Mouse (Mus musculus): ENCODE measurements at regions not wholly inside any gene's neighbourhood (a gene's known extent, or its start where the extent isn't known, plus 50 kb on each side); places are given as distances from the start of the nearest gene placed in this dataset.

DNA sequence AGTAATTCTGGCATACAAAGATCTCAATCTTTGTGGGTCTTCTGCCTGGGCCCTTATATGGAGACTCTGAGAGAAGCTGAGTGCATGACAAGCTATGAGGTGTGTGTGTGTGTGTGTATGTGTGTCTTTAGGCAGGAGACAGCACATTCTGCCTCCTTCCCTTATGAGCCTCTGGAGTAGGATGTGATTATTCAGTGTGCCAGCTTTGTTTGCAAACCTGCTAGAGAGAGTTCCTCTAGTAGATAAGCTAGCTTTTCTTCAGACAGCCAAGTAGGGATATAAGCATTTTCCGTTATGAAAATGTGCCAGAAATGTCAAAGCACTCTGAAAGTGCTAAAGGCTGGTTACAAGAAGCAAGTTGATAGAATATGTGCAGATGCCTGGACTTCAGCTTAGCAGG, 270.9 kb upstream of the Mmadhc start:
- Histone ChIP-seq H3K4me2 (ENCODE audit: low read length) (no peak overlapping the region), H3K27me3 (replicated peaks; ENCODE audit: control insufficient read depth, insufficient read depth, low read length) (no peaks in the 10 kb centered on the region), H3K4me1 (replicated peaks; ENCODE audit: control insufficient read depth, insufficient read depth, low read length) (peaks cover 12% of the 10 kb centered on the region), H3K36me3 (ENCODE audit: control insufficient read depth, insufficient read depth) (no peaks in the 10 kb centered on the region), H3K4me3 (replicated peaks; ENCODE audit: low read length) (no peak overlapping the region), H3K9ac (replicated peaks; ENCODE audit: low read depth, low read length) (no peak overlapping the region), H3K27ac (ENCODE audit: low read length) (no peak overlapping the region), H3K9me3 (ENCODE audit: control insufficient read depth, low read length) (no peaks in the 10 kb centered on the region)
- no peak for ATAC-seq
- WGBS, result 65% methylated on average over 1 of the region's 1 CpGs

DNA sequence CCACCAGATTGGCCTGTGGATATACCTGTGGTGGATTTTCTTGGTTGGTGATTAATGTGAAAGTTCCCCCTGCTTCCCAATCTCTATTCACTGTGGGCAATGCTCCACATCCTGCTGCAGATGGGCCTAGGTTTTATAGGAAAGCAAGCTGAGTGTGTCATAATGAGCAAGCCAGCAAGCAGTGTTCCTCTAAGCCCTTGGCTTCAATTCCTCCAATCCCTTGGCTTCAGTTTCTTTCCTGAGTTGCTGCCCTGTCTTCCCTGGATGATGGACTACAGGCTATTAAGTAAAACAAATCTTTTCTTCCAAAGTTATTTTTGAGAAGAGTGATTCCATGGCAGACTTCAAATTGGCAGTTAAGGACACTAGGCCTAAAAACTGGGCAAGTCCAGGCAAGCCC, 257.4 kb upstream of the Mmadhc start:
- Histone ChIP-seq H3K27ac (ENCODE audit: low read length) (no peak overlapping the region), H3K4me2 (ENCODE audit: low read length) (no peak overlapping the region), H3K4me3 (replicated peaks; ENCODE audit: low read length) (no peak overlapping the region), H3K36me3 (ENCODE audit: control insufficient read depth, insufficient read depth) (no peaks in the 10 kb centered on the region), H3K9ac (replicated peaks; ENCODE audit: low read depth, low read length) (no peak overlapping the region), H3K4me1 (replicated peaks; ENCODE audit: control insufficient read depth, insufficient read depth, low read length) (no peaks in the 10 kb centered on the region), H3K9me3 (ENCODE audit: control insufficient read depth, low read length) (no peaks in the 10 kb centered on the region), H3K27me3 (replicated peaks; ENCODE audit: control insufficient read depth, insufficient read depth, low read length) (no peaks in the 10 kb centered on the region)
- ATAC-seq, result no peak

DNA sequence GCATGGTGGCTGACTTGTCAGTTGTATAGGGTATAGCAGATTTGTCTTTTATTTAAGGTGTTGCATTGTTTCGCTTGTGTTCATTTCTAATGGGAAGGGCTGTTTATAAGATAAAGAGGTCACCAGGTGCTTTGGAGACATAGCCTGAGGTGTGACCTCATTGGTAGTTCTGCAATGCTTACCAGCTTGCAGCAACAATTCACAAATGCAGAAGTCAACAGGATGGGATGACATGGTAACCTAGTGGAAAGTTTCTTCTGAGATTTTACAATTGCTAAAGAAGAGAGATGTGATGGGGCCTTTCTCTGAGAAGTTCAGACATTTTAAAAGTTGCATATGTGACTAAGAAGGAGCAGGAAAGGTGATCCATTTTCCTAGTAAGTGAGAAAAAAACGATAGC, 255.8 kb upstream of the Mmadhc start:
- Histone ChIP-seq H3K4me1 (replicated peaks; ENCODE audit: control insufficient read depth, insufficient read depth, low read length) (no peaks in the 10 kb centered on the region), H3K36me3 (ENCODE audit: control insufficient read depth, insufficient read depth) (no peaks in the 10 kb centered on the region), H3K27ac (ENCODE audit: low read length) (no peak overlapping the region), H3K9ac (replicated peaks; ENCODE audit: low read depth, low read length) (no peak overlapping the region), H3K9me3 (ENCODE audit: control insufficient read depth, low read length) (no peaks in the 10 kb centered on the region), H3K4me3 (replicated peaks; ENCODE audit: low read length) (no peak overlapping the region), H3K4me2 (ENCODE audit: low read length) (no peak overlapping the region), H3K27me3 (replicated peaks; ENCODE audit: control insufficient read depth, insufficient read depth, low read length) (no peaks in the 10 kb centered on the region)
- ATAC-seq, result no peak
- 93% methylated on average over 2 of the region's 2 CpGs for WGBS

DNA sequence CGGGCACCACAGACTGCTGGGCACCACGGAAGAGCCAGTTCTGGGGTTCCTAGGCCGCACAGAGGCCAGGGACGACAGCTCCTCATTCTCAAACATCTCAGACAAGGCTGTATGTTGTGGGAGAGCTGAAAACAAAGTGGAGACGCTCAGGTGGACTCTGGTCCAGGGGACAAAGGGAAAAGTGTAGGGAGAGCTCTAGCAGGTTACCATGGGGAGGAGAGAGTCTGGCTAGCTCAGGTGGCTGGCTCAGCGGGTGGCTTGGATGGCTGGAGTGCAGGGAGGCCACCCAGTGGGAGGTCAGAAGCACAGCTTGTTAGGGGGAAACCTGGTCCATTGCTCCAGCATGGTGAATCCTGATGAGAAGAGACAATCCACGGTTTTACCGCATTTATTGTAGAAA, 253.3 kb upstream of the Mmadhc start:
- WGBS, result 77% methylated on average over 8 of the region's 8 CpGs
- Histone ChIP-seq H3K4me3 (replicated peaks; ENCODE audit: low read length) (no peak overlapping the region), H3K27ac (ENCODE audit: low read length) (no peak overlapping the region), H3K27me3 (replicated peaks; ENCODE audit: control insufficient read depth, insufficient read depth, low read length) (no peaks in the 10 kb centered on the region), H3K36me3 (ENCODE audit: control insufficient read depth, insufficient read depth) (no peaks in the 10 kb centered on the region), H3K4me2 (ENCODE audit: low read length) (no peak overlapping the region), H3K9ac (replicated peaks; ENCODE audit: low read depth, low read length) (no peak overlapping the region), H3K9me3 (ENCODE audit: control insufficient read depth, low read length) (no peaks in the 10 kb centered on the region), H3K4me1 (replicated peaks; ENCODE audit: control insufficient read depth, insufficient read depth, low read length) (no peaks in the 10 kb centered on the region)
- ATAC-seq, result no peak

DNA sequence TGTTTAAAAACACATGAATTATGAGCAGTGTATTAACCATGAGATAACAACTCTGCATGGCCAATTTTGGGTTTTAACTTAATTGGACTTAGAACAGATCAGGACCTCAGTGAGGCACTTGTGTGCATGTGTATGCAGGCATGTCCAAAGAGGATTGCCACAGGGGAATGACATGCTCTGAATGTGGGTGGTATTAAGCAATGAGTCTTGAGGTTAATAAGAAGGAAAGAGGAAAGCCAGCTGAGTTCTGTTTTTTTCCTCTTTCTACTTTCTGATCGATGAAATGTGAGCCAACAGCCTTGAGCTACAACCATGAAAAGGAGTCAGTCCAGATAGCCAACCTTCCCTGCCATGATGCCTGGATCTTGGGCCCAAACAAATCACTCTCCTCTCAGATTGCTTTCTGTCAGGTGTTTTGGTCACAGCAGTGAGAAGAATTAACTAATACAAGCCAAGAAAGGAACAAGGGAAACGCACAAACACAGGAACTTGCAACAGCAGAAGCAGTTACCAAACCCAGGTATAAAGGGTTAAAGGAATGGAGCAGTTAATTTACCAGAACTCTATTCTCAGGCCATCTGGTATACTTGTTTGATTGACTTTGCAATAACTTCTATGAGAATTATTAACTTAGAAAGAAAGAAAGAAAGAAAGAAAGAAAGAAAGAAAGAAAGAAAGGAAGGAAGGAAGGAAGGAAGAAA, 243.3 kb upstream of the Mmadhc start:
- H3K27ac ChIP-seq (ENCODE audit: low read length), result no peak overlapping the region
- no peak for ATAC-seq
- no peak overlapping the region for H3K9ac ChIP-seq (replicated peaks; ENCODE audit: low read depth, low read length)
- H3K27me3 ChIP-seq (replicated peaks; ENCODE audit: control insufficient read depth, insufficient read depth, low read length), result no peaks in the 10 kb centered on the region
- no peak overlapping the region for H3K4me3 ChIP-seq (replicated peaks; ENCODE audit: low read length)
- no peaks in the 10 kb centered on the region for H3K9me3 ChIP-seq (ENCODE audit: control insufficient read depth, low read length)
- H3K4me2 ChIP-seq (ENCODE audit: low read length), result no peak overlapping the region
- H3K4me1 ChIP-seq (replicated peaks; ENCODE audit: control insufficient read depth, insufficient read depth, low read length), result no peaks in the 10 kb centered on the region
- no peaks in the 10 kb centered on the region for H3K36me3 ChIP-seq (ENCODE audit: control insufficient read depth, insufficient read depth)
- WGBS, result 85% methylated on average over 2 of the region's 2 CpGs

DNA sequence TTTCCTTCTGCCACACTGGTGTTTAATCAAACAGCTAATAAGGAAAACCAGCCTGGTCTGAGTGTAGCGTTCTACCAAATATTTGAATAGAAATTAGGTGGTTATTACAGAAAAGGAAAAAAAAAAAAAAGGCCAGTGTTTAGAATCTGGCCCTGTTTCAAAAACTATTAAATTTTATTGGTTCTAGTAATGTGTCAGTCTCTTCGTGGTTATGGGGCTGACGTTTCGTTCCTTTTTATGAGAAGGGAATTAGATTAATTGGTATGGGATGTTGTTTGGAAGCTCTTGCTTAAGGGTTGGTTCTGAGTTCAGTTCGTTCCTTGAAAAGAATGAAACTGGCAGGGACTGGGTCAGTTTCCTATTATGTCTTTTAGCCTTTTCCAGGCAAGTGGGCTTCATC, 241.5 kb upstream of the Mmadhc start:
- H3K9ac ChIP-seq (replicated peaks; ENCODE audit: low read depth, low read length), result no peak overlapping the region
- H3K4me2 ChIP-seq (ENCODE audit: low read length), result no peak overlapping the region
- no peaks in the 10 kb centered on the region for H3K4me1 ChIP-seq (replicated peaks; ENCODE audit: control insufficient read depth, insufficient read depth, low read length)
- H3K36me3 ChIP-seq (ENCODE audit: control insufficient read depth, insufficient read depth), result no peaks in the 10 kb centered on the region
- H3K9me3 ChIP-seq (ENCODE audit: control insufficient read depth, low read length), result no peaks in the 10 kb centered on the region
- ATAC-seq, result no peak
- no peak overlapping the region for H3K4me3 ChIP-seq (replicated peaks; ENCODE audit: low read length)
- no peak overlapping the region for H3K27ac ChIP-seq (ENCODE audit: low read length)
- no peaks in the 10 kb centered on the region for H3K27me3 ChIP-seq (replicated peaks; ENCODE audit: control insufficient read depth, insufficient read depth, low read length)
- WGBS, result 58% methylated on average over 5 of the region's 5 CpGs

DNA sequence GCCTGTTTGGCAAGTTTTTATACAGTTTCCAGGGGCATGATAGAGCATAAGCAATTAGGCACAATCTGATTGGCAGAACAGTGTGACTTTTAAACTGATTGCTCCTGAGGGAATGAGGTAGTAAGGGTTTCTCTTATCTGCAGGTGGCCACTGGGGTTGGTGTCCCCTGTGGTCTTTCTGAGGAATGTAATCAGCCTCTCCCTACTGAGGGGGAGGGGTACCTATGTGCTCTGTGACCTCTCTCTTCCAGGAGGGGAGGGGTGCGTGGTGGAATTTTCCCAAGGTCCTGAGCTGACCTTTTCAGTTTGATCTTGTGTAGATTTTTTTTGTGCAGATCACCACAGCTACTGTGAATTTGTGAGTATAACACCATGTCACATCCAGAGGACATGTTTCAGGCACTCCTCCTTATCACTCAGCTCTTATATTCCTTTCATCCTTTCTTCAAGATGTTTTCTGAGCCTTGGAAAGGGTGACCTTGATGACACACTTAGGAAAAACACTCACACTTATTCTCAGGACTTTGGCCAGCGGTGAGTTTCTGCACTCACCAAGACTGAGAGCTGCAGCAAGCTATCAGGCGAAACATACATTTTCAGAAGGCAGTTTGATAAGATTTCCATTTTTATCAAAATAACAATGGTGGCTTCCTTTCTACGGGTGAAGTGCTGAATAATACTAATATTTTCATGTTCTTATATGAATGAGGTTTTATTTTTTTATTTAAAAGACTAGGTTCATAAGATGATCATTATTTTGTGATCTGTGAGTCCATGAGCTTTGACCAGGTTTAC, 238.7 kb upstream of the Mmadhc start:
- no peak for ATAC-seq
- no peaks in the 10 kb centered on the region for H3K4me1 ChIP-seq (replicated peaks; ENCODE audit: control insufficient read depth, insufficient read depth, low read length)
- H3K27ac ChIP-seq (ENCODE audit: low read length), result no peak overlapping the region
- H3K36me3 ChIP-seq (ENCODE audit: control insufficient read depth, insufficient read depth), result no peaks in the 10 kb centered on the region
- no peak overlapping the region for H3K4me3 ChIP-seq (replicated peaks; ENCODE audit: low read length)
- no peaks in the 10 kb centered on the region for H3K27me3 ChIP-seq (replicated peaks; ENCODE audit: control insufficient read depth, insufficient read depth, low read length)
- H3K9ac ChIP-seq (replicated peaks; ENCODE audit: low read depth, low read length), result no peak overlapping the region
- WGBS, result 90% methylated on average over 4 of the region's 4 CpGs
- no peaks in the 10 kb centered on the region for H3K9me3 ChIP-seq (ENCODE audit: control insufficient read depth, low read length)
- no peak overlapping the region for H3K4me2 ChIP-seq (ENCODE audit: low read length)

DNA sequence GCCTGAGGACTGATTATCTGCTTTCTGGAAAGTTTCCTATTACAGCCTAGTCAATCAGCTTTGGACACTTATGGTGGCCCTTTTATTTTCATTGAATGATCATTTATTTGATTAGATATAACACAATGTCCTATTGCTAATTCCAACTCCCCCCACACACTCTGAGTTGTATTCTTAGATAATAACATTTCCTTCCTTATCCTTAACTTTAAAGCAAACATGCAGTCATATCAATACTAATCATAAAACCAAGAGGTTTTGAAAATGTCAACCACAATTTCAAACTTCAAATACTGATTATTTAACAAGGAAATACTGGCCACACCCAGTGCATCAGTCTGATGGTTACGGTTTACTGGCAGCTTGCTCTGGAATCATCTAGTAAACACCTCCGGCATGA, 237.1 kb upstream of the Mmadhc start:
- WGBS, result 94% methylated on average over 2 of the region's 2 CpGs
- no peak overlapping the region for H3K4me2 ChIP-seq (ENCODE audit: low read length)
- H3K9me3 ChIP-seq (ENCODE audit: control insufficient read depth, low read length), result no peaks in the 10 kb centered on the region
- H3K9ac ChIP-seq (replicated peaks; ENCODE audit: low read depth, low read length), result no peak overlapping the region
- no peak overlapping the region for H3K4me3 ChIP-seq (replicated peaks; ENCODE audit: low read length)
- H3K27me3 ChIP-seq (replicated peaks; ENCODE audit: control insufficient read depth, insufficient read depth, low read length), result no peaks in the 10 kb centered on the region
- ATAC-seq, result no peak
- no peaks in the 10 kb centered on the region for H3K36me3 ChIP-seq (ENCODE audit: control insufficient read depth, insufficient read depth)
- H3K4me1 ChIP-seq (replicated peaks; ENCODE audit: control insufficient read depth, insufficient read depth, low read length), result no peaks in the 10 kb centered on the region
- no peak overlapping the region for H3K27ac ChIP-seq (ENCODE audit: low read length)

DNA sequence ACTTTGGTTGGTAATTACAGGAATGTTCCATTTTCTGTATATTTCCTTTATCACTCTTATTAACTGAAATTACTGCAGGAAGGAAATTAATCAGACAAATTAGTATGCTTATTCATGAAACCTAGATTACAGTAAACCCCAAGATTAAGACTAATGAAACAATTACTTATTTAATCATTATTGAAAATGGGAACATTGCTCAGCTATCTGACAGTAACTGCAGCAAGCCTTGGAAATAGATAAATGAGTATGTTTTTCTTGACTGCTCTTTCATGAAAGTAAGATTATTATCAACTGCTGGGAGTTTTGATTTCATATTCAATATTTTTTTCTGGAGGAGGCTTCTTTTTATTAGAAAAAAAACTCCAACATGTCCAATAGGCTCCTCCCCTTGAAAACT, 230.8 kb upstream of the Mmadhc start:
- Histone ChIP-seq H3K4me1 (replicated peaks; ENCODE audit: control insufficient read depth, insufficient read depth, low read length) (no peaks in the 10 kb centered on the region), H3K4me2 (ENCODE audit: low read length) (no peak overlapping the region), H3K27ac (ENCODE audit: low read length) (no peak overlapping the region), H3K9me3 (ENCODE audit: control insufficient read depth, low read length) (no peaks in the 10 kb centered on the region), H3K36me3 (ENCODE audit: control insufficient read depth, insufficient read depth) (no peaks in the 10 kb centered on the region), H3K9ac (replicated peaks; ENCODE audit: low read depth, low read length) (no peak overlapping the region), H3K27me3 (replicated peaks; ENCODE audit: control insufficient read depth, insufficient read depth, low read length) (no peaks in the 10 kb centered on the region), H3K4me3 (replicated peaks; ENCODE audit: low read length) (no peak overlapping the region)
- no peak for ATAC-seq
